Mouse (Mus musculus): ENCODE data around the gene Wnt10a. TPM values are rescaled to one million over a fixed set of nuclear protein-coding genes. Genes with fewer than 3 reads are reported as not detected.
A peak's percentile ranks its signal among the peaks of the same experiment; 100 is the strongest.

The Wnt10a gene
- 3.1 and 3.5 TPM in 2 replicates for polyA plus RNA-seq (2016; fragmentation: Nextera tagmentation; extraction: Ambion mirVana)

GRCm38 (mm10) chr1:74791249-74791648 is at the start of gene Wnt10a:
Wnt10a (plus strand) TSS chr1:74791516.
- Histone ChIP-seq H3K36me3 (no peaks in the 10 kb centered on the region), H3K4me2 (replicated peaks) (peak within 1 kb of the TSS; percentile 60), H3K27ac (no peak within 1 kb of the TSS), H3K4me3 (peak within 1 kb of the TSS; percentile 32), H3K9ac (peak within 1 kb of the TSS; percentile 52), H3K4me1 (peaks cover 57% of the 10 kb centered on the region), H3K27me3 (peaks cover 100% of the 10 kb centered on the region), H3K9me3 (no peaks in the 10 kb centered on the region)
- 1% methylated on average over 11 of the region's 11 CpGs for WGBS
- ATAC-seq (ENCODE audit: insufficient number of reproducible peaks, insufficient read depth, low FRiP score, low TSS enrichment): no peak

- Histone ChIP-seq H3K9ac (no peak overlapping the region), H3K9me3 (no peaks in the 10 kb centered on the region), H3K4me3 (no peak overlapping the region), H3K36me3 (no peaks in the 10 kb centered on the region), H3K4me2 (replicated peaks) (no peak overlapping the region), H3K4me1 (no peaks in the 10 kb centered on the region; the same call in 1 of the 2 replicates), H3K27me3 (peaks cover 33% of the 10 kb centered on the region), H3K27ac (no peak overlapping the region)
- WGBS: 73% methylated on average over 5 of the region's 5 CpGs
- no peak for ATAC-seq (ENCODE audit: insufficient number of reproducible peaks, insufficient read depth, low FRiP score, low TSS enrichment)
Measured at GRCm38 (mm10) chr1:74747335-74747734, 44.0 kb upstream of the Wnt10a start.

- H3K4me2 ChIP-seq (replicated peaks): peak within 1 kb of the TSS; percentile 50
- H3K9ac ChIP-seq: no peak within 1 kb of the TSS
- H3K4me3 ChIP-seq: peak within 1 kb of the TSS; percentile 15; the same call in 1 of the 2 replicates
- no peak within 1 kb of the TSS for H3K27ac ChIP-seq
- H3K27me3 ChIP-seq: peaks cover 33% of the 10 kb centered on the region
- ATAC-seq (ENCODE audit: insufficient number of reproducible peaks, insufficient read depth, low FRiP score, low TSS enrichment): peak; percentile 47; the same call in 1 of the 2 replicates
- H3K9me3 ChIP-seq: no peaks in the 10 kb centered on the region
- no peaks in the 10 kb centered on the region; the same call in 1 of the 2 replicates for H3K4me1 ChIP-seq
- 7% methylated on average over 30 of the region's 30 CpGs for whole genome bisulfite sequencing
- H3K36me3 ChIP-seq: no peaks in the 10 kb centered on the region
Measured at GRCm38 (mm10) chr1:74748643-74749271, 42.6 kb upstream of the Wnt10a start, which contains the start of gene Prkag3. Prkag3 (minus strand) TSS chr1:74749221.

- Histone ChIP-seq H3K4me2 (replicated peaks) (no peak overlapping the region), H3K9me3 (no peaks in the 10 kb centered on the region), H3K27ac (no peak overlapping the region), H3K27me3 (peaks cover 33% of the 10 kb centered on the region), H3K36me3 (no peaks in the 10 kb centered on the region), H3K4me3 (no peak overlapping the region), H3K9ac (no peak overlapping the region), H3K4me1 (no peaks in the 10 kb centered on the region; the same call in 1 of the 2 replicates)
- ATAC-seq (ENCODE audit: insufficient number of reproducible peaks, insufficient read depth, low FRiP score, low TSS enrichment): no peak
- WGBS: 60% methylated on average over 7 of the region's 7 CpGs
Measured at GRCm38 (mm10) chr1:74749301-74749700, 42.0 kb upstream of the Wnt10a start.

- Histone ChIP-seq H3K9ac (no peak overlapping the region), H3K4me3 (no peak overlapping the region), H3K27me3 (peaks cover 33% of the 10 kb centered on the region), H3K4me2 (replicated peaks) (no peak overlapping the region), H3K27ac (no peak overlapping the region), H3K36me3 (no peaks in the 10 kb centered on the region), H3K9me3 (no peaks in the 10 kb centered on the region), H3K4me1 (no peaks in the 10 kb centered on the region; the same call in 1 of the 2 replicates)
- 82% methylated on average over 4 of the region's 4 CpGs for WGBS
- no peak for ATAC-seq (ENCODE audit: insufficient number of reproducible peaks, insufficient read depth, low FRiP score, low TSS enrichment)
Measured at GRCm38 (mm10) chr1:74750683-74751082, 40.6 kb upstream of the Wnt10a start.

- Histone ChIP-seq H3K9ac (no peak overlapping the region), H3K9me3 (no peaks in the 10 kb centered on the region), H3K4me1 (no peaks in the 10 kb centered on the region; the same call in 1 of the 2 replicates), H3K27ac (no peak overlapping the region), H3K4me3 (no peak overlapping the region), H3K27me3 (peaks cover 28% of the 10 kb centered on the region), H3K4me2 (replicated peaks) (no peak overlapping the region), H3K36me3 (no peaks in the 10 kb centered on the region)
- no peak for ATAC-seq (ENCODE audit: insufficient number of reproducible peaks, insufficient read depth, low FRiP score, low TSS enrichment)
- WGBS: 78% methylated on average over 8 of the region's 8 CpGs
Measured at GRCm38 (mm10) chr1:74752150-74752549, 39.2 kb upstream of the Wnt10a start.

GRCm38 (mm10) chr1:74752833-74753232 is 38.5 kb upstream of the Wnt10a start:
- Histone ChIP-seq H3K4me3 (no peak overlapping the region), H3K36me3 (no peaks in the 10 kb centered on the region), H3K27ac (no peak overlapping the region), H3K27me3 (peaks cover 22% of the 10 kb centered on the region), H3K9me3 (no peaks in the 10 kb centered on the region), H3K9ac (no peak overlapping the region), H3K4me2 (replicated peaks) (no peak overlapping the region), H3K4me1 (no peaks in the 10 kb centered on the region; the same call in 1 of the 2 replicates)
- ATAC-seq (ENCODE audit: insufficient number of reproducible peaks, insufficient read depth, low FRiP score, low TSS enrichment): no peak
- WGBS: 91% methylated on average over 3 of the region's 3 CpGs

GRCm38 (mm10) chr1:74753266-74753974 is 37.9 kb upstream of the Wnt10a start:
- H3K4me2 ChIP-seq (replicated peaks): no peak overlapping the region
- no peaks in the 10 kb centered on the region; the same call in 1 of the 2 replicates for H3K4me1 ChIP-seq
- H3K4me3 ChIP-seq: no peak overlapping the region
- ATAC-seq (ENCODE audit: insufficient number of reproducible peaks, insufficient read depth, low FRiP score, low TSS enrichment): no peak
- H3K36me3 ChIP-seq: no peaks in the 10 kb centered on the region
- no peak overlapping the region for H3K27ac ChIP-seq
- H3K9me3 ChIP-seq: no peaks in the 10 kb centered on the region
- peaks cover 16% of the 10 kb centered on the region for H3K27me3 ChIP-seq
- WGBS: 81% methylated on average over 8 of the region's 8 CpGs
- H3K9ac ChIP-seq: no peak overlapping the region

- Histone ChIP-seq H3K36me3 (no peaks in the 10 kb centered on the region), H3K27ac (no peak overlapping the region), H3K9ac (no peak overlapping the region), H3K4me2 (replicated peaks) (no peak overlapping the region), H3K4me1 (no peaks in the 10 kb centered on the region; the same call in 1 of the 2 replicates), H3K27me3 (peaks cover 7% of the 10 kb centered on the region), H3K9me3 (no peaks in the 10 kb centered on the region), H3K4me3 (no peak overlapping the region)
- ATAC-seq (ENCODE audit: insufficient number of reproducible peaks, insufficient read depth, low FRiP score, low TSS enrichment): no peak
- WGBS: 44% methylated on average over 5 of the region's 5 CpGs
Measured at GRCm38 (mm10) chr1:74754175-74754785, 37.0 kb upstream of the Wnt10a start.

GRCm38 (mm10) chr1:74759773-74760172 is 31.5 kb upstream of the Wnt10a start:
- Histone ChIP-seq H3K9me3 (no peaks in the 10 kb centered on the region), H3K9ac (no peak overlapping the region), H3K27ac (no peak overlapping the region), H3K4me3 (no peak overlapping the region), H3K27me3 (peaks cover 12% of the 10 kb centered on the region), H3K36me3 (no peaks in the 10 kb centered on the region), H3K4me1 (no peaks in the 10 kb centered on the region), H3K4me2 (replicated peaks) (no peak overlapping the region)
- no peak for ATAC-seq (ENCODE audit: insufficient number of reproducible peaks, insufficient read depth, low FRiP score, low TSS enrichment)
- 19% methylated on average over 4 of the region's 4 CpGs for WGBS

GRCm38 (mm10) chr1:74763081-74763480 is 28.2 kb upstream of the Wnt10a start:
- no peaks in the 10 kb centered on the region for H3K36me3 ChIP-seq
- H3K4me1 ChIP-seq: no peaks in the 10 kb centered on the region
- no peak overlapping the region for H3K4me2 ChIP-seq (replicated peaks)
- H3K27ac ChIP-seq: no peak overlapping the region
- no peak overlapping the region for H3K4me3 ChIP-seq
- H3K27me3 ChIP-seq: peaks cover 27% of the 10 kb centered on the region
- 3% methylated on average over 6 of the region's 6 CpGs for WGBS
- no peaks in the 10 kb centered on the region for H3K9me3 ChIP-seq
- no peak for ATAC-seq (ENCODE audit: insufficient number of reproducible peaks, insufficient read depth, low FRiP score, low TSS enrichment)
- H3K9ac ChIP-seq: no peak overlapping the region
